ENCODE assay signal across 8 mouse cellular contexts in genomic region chrX:102060891-102061290, GRCm38 (mm10). TPM values are rescaled to one million over a fixed set of nuclear protein-coding genes. Genes with fewer than 3 reads are reported as not detected.
DNase-seq lines count a peak whose midpoint lies in the region; ATAC-seq and TF ChIP-seq lines count a peak whose summit lies in the region.

No protein-coding gene starts in this region.

- H3K79me2 ChIP-seq in heart, adult 2 months (replicated peaks; ENCODE audit: control insufficient read depth, insufficient read depth, low read length) = no peaks in the 10 kb centered on the region

- ATAC-seq in CD4-positive, CD25-positive, alpha-beta regulatory T cell, adult 4 months = peak; percentile 34
- ATAC-seq in embryonic facial prominence, embryonic 13.5 days (ENCODE audit: insufficient number of reproducible peaks, insufficient read depth, low FRiP score, low TSS enrichment, low read depth) = peak; percentile 75
- ATAC-seq in liver, postnatal 0 days = no peak

- no peak for TF ChIP-seq POLR2A in heart, adult 2 months (IDR thresholded peaks at IDR 0.05; ENCODE audit: insufficient read depth, low read depth, low read length)

- peaks cover 13% of the 10 kb centered on the region for H3K4me1 ChIP-seq in heart, adult 2 months (ENCODE audit: control insufficient read depth, insufficient read depth, low read length)
- H3K4me1 ChIP-seq in heart, embryonic 10.5 days = peaks cover 14% of the 10 kb centered on the region
- peaks cover 14% of the 10 kb centered on the region for H3K4me1 ChIP-seq in embryonic facial prominence, embryonic 13.5 days
- H3K4me1 ChIP-seq in liver, postnatal 0 days (ENCODE audit: insufficient read depth) = no peaks in the 10 kb centered on the region

- no peaks in the 10 kb centered on the region for H3K9me3 ChIP-seq in heart, embryonic 10.5 days
- no peaks in the 10 kb centered on the region for H3K9me3 ChIP-seq in embryonic facial prominence, embryonic 13.5 days
- no peaks in the 10 kb centered on the region for H3K9me3 ChIP-seq in liver, postnatal 0 days (ENCODE audit: low read length)

- intact Hi-C loops in heart, adult 2 months (cut with DNase I) = no loop called here

- no peak overlapping the region for H3K4me3 ChIP-seq in heart, adult 2 months
- H3K4me3 ChIP-seq in heart, embryonic 10.5 days = no peak overlapping the region
- no peak overlapping the region for H3K4me3 ChIP-seq in embryonic facial prominence, embryonic 13.5 days
- no peak overlapping the region for H3K4me3 ChIP-seq in liver, postnatal 0 days (ENCODE audit: low read depth, low read length)

- WGBS in heart, adult 2 months = 16% methylated on average over 2 of the region's 2 CpGs
- WGBS in heart, embryonic 10.5 days = 46% methylated on average over 2 of the region's 2 CpGs
- WGBS in embryonic facial prominence, embryonic 13.5 days = 31% methylated on average over 2 of the region's 2 CpGs
- WGBS in liver, postnatal 0 days (ENCODE audit: insufficient replicate concordance) = 28% methylated on average over 2 of the region's 2 CpGs

- no peak overlapping the region for H3K9ac ChIP-seq in heart, adult 2 months (ENCODE audit: low read depth, low read length)
- H3K9ac ChIP-seq in embryonic facial prominence, embryonic 13.5 days = no peak overlapping the region
- H3K9ac ChIP-seq in liver, postnatal 0 days (replicated peaks) = no peak overlapping the region

- peak overlapping the region; percentile 14; the same call in 1 of the 2 replicates for H3K27ac ChIP-seq in heart, adult 2 months
- no peak overlapping the region for H3K27ac ChIP-seq in heart, embryonic 10.5 days
- H3K27ac ChIP-seq in embryonic facial prominence, embryonic 13.5 days = no peak overlapping the region
- H3K27ac ChIP-seq in liver, postnatal 0 days (ENCODE audit: low read depth) = no peak overlapping the region

- H3K4me2 ChIP-seq in embryonic facial prominence, embryonic 13.5 days = no peak overlapping the region
- no peak overlapping the region for H3K4me2 ChIP-seq in liver, postnatal 0 days (ENCODE audit: low read depth, low read length)

- peak; percentile 39 to 63 for DNase-seq in heart, adult 2 months
- DNase-seq in heart, embryonic 10.5 days (ENCODE audit: low spot score) = no peak
- DNase-seq in kidney, postnatal 4 days = peak; percentile 15 to 35
- DNase-seq in thymus, postnatal 25 days = no peak
- DNase-seq in frontal cortex, postnatal 25 days (ENCODE audit: low spot score in 2 of 2) = no peak
- DNase-seq in liver, postnatal 0 days = no peak

- TF ChIP-seq EP300 in heart, adult 2 months (IDR thresholded peaks at IDR 0.05; ENCODE audit: insufficient read depth, low read depth, low read length) = no peak
- no peak for TF ChIP-seq EP300 in liver, postnatal 0 days (IDR thresholded peaks at IDR 0.05; ENCODE audit: low read depth)

- H3K36me3 ChIP-seq in heart, adult 2 months (ENCODE audit: control insufficient read depth, insufficient read depth, low read length) = no peaks in the 10 kb centered on the region
- no peaks in the 10 kb centered on the region for H3K36me3 ChIP-seq in heart, embryonic 10.5 days
- H3K36me3 ChIP-seq in embryonic facial prominence, embryonic 13.5 days = no peaks in the 10 kb centered on the region
- H3K36me3 ChIP-seq in liver, postnatal 0 days (replicated peaks; ENCODE audit: insufficient read depth, low read length) = no peaks in the 10 kb centered on the region

- no peak for TF ChIP-seq CTCF in heart, adult 2 months (IDR thresholded peaks at IDR 0.05)
- no peak for TF ChIP-seq CTCF in liver, postnatal 0 days (IDR thresholded peaks at IDR 0.05; ENCODE audit: low read depth)

- no peaks in the 10 kb centered on the region for H3K27me3 ChIP-seq in heart, adult 2 months (ENCODE audit: control insufficient read depth, insufficient read depth, low read length)
- peaks cover 11% of the 10 kb centered on the region; the same call in 1 of the 2 replicates for H3K27me3 ChIP-seq in heart, embryonic 10.5 days (ENCODE audit: insufficient read depth, poor library complexity, severe bottlenecking)
- H3K27me3 ChIP-seq in embryonic facial prominence, embryonic 13.5 days = peaks cover 28% of the 10 kb centered on the region; the same call in 1 of the 2 replicates
- no peaks in the 10 kb centered on the region for H3K27me3 ChIP-seq in liver, postnatal 0 days (ENCODE audit: insufficient read depth, low read length)

RNA-seq across cellular contexts. Expression of gene Rtl5, which starts 10.2 kb away (rescaled TPM):
- 1 to 10 TPM; 1.7 to 2.3 TPM for total RNA-seq in heart, adult 2 months (2021)
- polyA plus RNA-seq in heart, adult 2 months (2012; rRNA removed) = 2.1 and 4.6 TPM in 2 replicates
- 0.92 and 1.1 TPM in 2 replicates for polyA plus RNA-seq in heart, embryonic 10.5 days (2016; fragmentation: Nextera tagmentation; extraction: Ambion mirVana)
- 1 to 10 TPM in 1 of 2 experiments, under 1 TPM in 1; 0.50 to 2.3 TPM for polyA plus RNA-seq in CD4-positive, CD25-positive, alpha-beta regulatory T cell, adult 4 months (2017; shearing (Covaris generic))
- 2.3 and 2.4 TPM in 2 replicates for polyA plus RNA-seq in embryonic facial prominence, embryonic 13.5 days (2015; fragmentation: Nextera tagmentation; extraction: Ambion mirVana)
- polyA plus RNA-seq in liver, postnatal 0 days (2015; fragmentation: Nextera tagmentation; extraction: Ambion mirVana) = 0.22 and 0.32 TPM in 2 replicates

RNA-seq across cellular contexts. Expression of gene Pin4, which starts 58.4 kb away (rescaled TPM):
- 10 to 100 TPM; 16.4 TPM for total RNA-seq in heart, adult 2 months (2021)
- 1.8 and 5.1 TPM in 2 replicates for polyA plus RNA-seq in heart, adult 2 months (2012; rRNA removed)
- polyA plus RNA-seq in heart, embryonic 10.5 days (2016; fragmentation: Nextera tagmentation; extraction: Ambion mirVana) = 44.6 and 65.4 TPM in 2 replicates
- polyA plus RNA-seq in CD4-positive, CD25-positive, alpha-beta regulatory T cell, adult 4 months (2017; shearing (Covaris generic)) = 10 to 100 TPM; 17.9 to 60.8 TPM
- polyA plus RNA-seq in embryonic facial prominence, embryonic 13.5 days (2015; fragmentation: Nextera tagmentation; extraction: Ambion mirVana) = 69.1 and 81.5 TPM in 2 replicates
- polyA plus RNA-seq in liver, postnatal 0 days (2015; fragmentation: Nextera tagmentation; extraction: Ambion mirVana) = 37.4 and 40.5 TPM in 2 replicates

Comparison
In these comparisons a context has a peak if more than half of its experiments do, and no peak if none do; other contexts are left out.
1. DNase-seq: peak in heart, adult 2 months (2 of 2) and kidney, postnatal 4 days (2 of 2); none in heart, embryonic 10.5 days (single experiment), thymus, postnatal 25 days (single experiment), frontal cortex, postnatal 25 days (0 of 2) and liver, postnatal 0 days (single experiment).